Mouse (Mus musculus) heart, embryonic 11.5 days (tissue): ENCODE measurements at regions not wholly inside any gene's neighbourhood (a gene's known extent, or its start where the extent isn't known, plus 50 kb on each side); places are given as distances from the start of the nearest gene placed in this dataset.

Source experiments
- ATAC-seq: fragments of 200-750 bp; cut with Nextera tagmentation; replicated peaks from 2 replicates; pipeline ENCODE4 v1.8.0; 2017; ENCODE audit warnings: moderate library complexity; ENCODE audit not compliant: insufficient number of reproducible peaks, low FRiP score, low TSS enrichment
- H3K27ac ChIP-seq: fragments of 300-500 bp; sonication (generic); 2 replicates; pipeline ENCODE4 v1.5.1; 2014; ENCODE audit warnings: mild to moderate bottlenecking, low read depth, low read length
- H3K27me3 ChIP-seq: fragments of 300-500 bp; sonication (generic); 2 replicates; pipeline ENCODE4 v1.6.1; 2014; ENCODE audit warnings: mild to moderate bottlenecking, low read length, mixed read lengths; ENCODE audit not compliant: control insufficient read depth, insufficient read depth
- H3K36me3 ChIP-seq: fragments of 300-500 bp; sonication (generic); 2 replicates; pipeline ENCODE4 v1.6.1; 2014; ENCODE audit warnings: mild to moderate bottlenecking, low read length, moderate library complexity, mixed read lengths; ENCODE audit not compliant: control insufficient read depth, insufficient read depth
- H3K4me1 ChIP-seq: fragments of 300-500 bp; sonication (generic); 2 replicates; pipeline ENCODE4 v1.6.1; 2014; ENCODE audit warnings: low read length; ENCODE audit not compliant: control insufficient read depth, insufficient read depth
- H3K4me2 ChIP-seq: fragments of 300-500 bp; sonication (generic); 2 replicates; pipeline ENCODE4 v1.6.1; 2014; ENCODE audit warnings: mild to moderate bottlenecking, moderate library complexity
- H3K4me3 ChIP-seq: fragments of 300-500 bp; sonication (generic); 2 replicates; pipeline ENCODE4 v1.5.1; 2014; ENCODE audit warnings: low read depth, low read length
- H3K9ac ChIP-seq: fragments of 300-500 bp; sonication (generic); 2 replicates; pipeline ENCODE4 v1.6.1; 2014; ENCODE audit warnings: mild to moderate bottlenecking, low read depth, low read length, moderate library complexity
- H3K9me3 ChIP-seq: fragments of 300-500 bp; sonication (generic); replicated peaks from 2 replicates; pipeline ENCODE4 v1.6.1; 2016; ENCODE audit warnings: low read length; ENCODE audit not compliant: control insufficient read depth
- WGBS: fragments of 180-500 bp; shearing (Covaris S2); extraction: QIAGEN DNeasy Blood & Tissue Kit; methylation state at CpG from one replicate; pipeline ENCODE4 v1.1.7; 2014; ENCODE audit not compliant: insufficient replicate concordance; 5-methylcytosine and 5-hydroxymethylcytosine counted together

DNA sequence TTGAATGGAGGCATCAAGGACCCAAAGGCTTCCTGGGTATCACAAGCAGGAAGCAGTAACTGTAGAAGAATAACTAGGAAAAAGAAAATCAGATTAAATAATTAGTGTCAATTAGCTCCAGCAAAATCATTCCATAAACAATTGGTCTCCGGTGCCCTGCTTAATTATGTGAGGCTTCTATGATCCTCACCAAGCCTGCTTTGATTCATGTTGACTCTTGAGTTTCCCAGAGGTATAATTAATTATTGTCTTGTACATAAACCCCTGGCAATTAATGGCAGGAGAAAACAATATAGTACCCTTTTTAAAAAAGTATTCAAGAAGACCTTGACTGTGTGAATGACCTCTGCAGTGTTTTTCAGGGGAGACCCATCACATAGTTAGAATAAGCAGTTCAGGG lies 61.5 kb upstream of the Sp8 start:
- H3K27me3 ChIP-seq = no peaks in the 10 kb centered on the region
- H3K4me1 ChIP-seq = no peaks in the 10 kb centered on the region
- H3K9me3 ChIP-seq = no peaks in the 10 kb centered on the region
- no peak overlapping the region for H3K4me2 ChIP-seq
- H3K9ac ChIP-seq = no peak overlapping the region
- H3K4me3 ChIP-seq = no peak overlapping the region
- no peaks in the 10 kb centered on the region for H3K36me3 ChIP-seq
- WGBS = 85% methylated on average over 1 of the region's 1 CpGs
- no peak overlapping the region for H3K27ac ChIP-seq
- ATAC-seq = no peak

- WGBS = 76% methylated on average over 3 of the region's 3 CpGs
- ATAC-seq = no peak
- H3K27ac ChIP-seq = no peak overlapping the region
- no peak overlapping the region for H3K4me2 ChIP-seq
- no peaks in the 10 kb centered on the region for H3K36me3 ChIP-seq
- no peak overlapping the region for H3K4me3 ChIP-seq
- H3K4me1 ChIP-seq = no peaks in the 10 kb centered on the region
- H3K9ac ChIP-seq = no peak overlapping the region
- H3K9me3 ChIP-seq = no peaks in the 10 kb centered on the region
- H3K27me3 ChIP-seq = no peaks in the 10 kb centered on the region
Measured at GRCm38 (mm10) chr12:118781978-118782377, 64.2 kb upstream of the Sp8 start.

GRCm38 (mm10) chr12:118775463-118776064 lies 70.6 kb upstream of the Sp8 start:
- WGBS = 54% methylated on average over 1 of the region's 1 CpGs

GRCm38 (mm10) chr12:118772790-118773189 lies 73.3 kb upstream of the Sp8 start:
- H3K27me3 ChIP-seq = no peaks in the 10 kb centered on the region
- H3K9me3 ChIP-seq = no peaks in the 10 kb centered on the region
- H3K9ac ChIP-seq = no peak overlapping the region
- no peaks in the 10 kb centered on the region for H3K36me3 ChIP-seq
- WGBS = 55% methylated on average over 2 of the region's 2 CpGs
- H3K4me2 ChIP-seq = no peak overlapping the region
- H3K4me1 ChIP-seq = no peaks in the 10 kb centered on the region
- H3K4me3 ChIP-seq = no peak overlapping the region
- H3K27ac ChIP-seq = no peak overlapping the region
- ATAC-seq = no peak

More at GRCm38 (mm10) chr12:118775463-118776064, 70.6 kb upstream of the Sp8 start:
- Histone ChIP-seq H3K27me3 (no peaks in the 10 kb centered on the region), H3K36me3 (no peaks in the 10 kb centered on the region), H3K4me3 (no peak overlapping the region), H3K4me1 (no peaks in the 10 kb centered on the region), H3K27ac (no peak overlapping the region), H3K9me3 (no peaks in the 10 kb centered on the region), H3K9ac (no peak overlapping the region), H3K4me2 (no peak overlapping the region)
- ATAC-seq = no peak

DNA sequence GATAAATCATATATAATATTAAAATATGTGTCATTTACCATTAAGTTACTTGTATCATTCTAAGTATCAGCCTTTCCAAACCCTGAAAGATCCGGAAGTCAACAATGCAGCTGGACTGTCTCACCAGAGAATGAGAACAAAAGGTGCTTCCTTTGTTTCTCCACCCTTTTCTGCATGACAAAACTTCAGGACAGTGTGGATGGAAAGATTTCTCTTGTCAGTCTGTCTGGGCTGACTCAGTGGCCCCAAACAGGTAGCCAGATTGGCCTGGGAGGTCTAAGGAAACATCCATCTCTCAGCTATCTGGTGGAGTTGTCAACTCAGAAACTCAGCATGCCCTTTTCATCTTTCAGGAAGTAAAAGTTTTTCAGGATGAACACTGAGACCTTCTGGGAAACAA lies 79.7 kb upstream of the Sp8 start:
- no peak overlapping the region for H3K4me3 ChIP-seq
- H3K4me2 ChIP-seq = no peak overlapping the region
- WGBS = 53% methylated on average over 1 of the region's 1 CpGs
- H3K27me3 ChIP-seq = no peaks in the 10 kb centered on the region
- no peak for ATAC-seq
- no peak overlapping the region for H3K27ac ChIP-seq
- H3K9ac ChIP-seq = no peak overlapping the region
- H3K4me1 ChIP-seq = no peaks in the 10 kb centered on the region
- H3K9me3 ChIP-seq = no peaks in the 10 kb centered on the region
- no peaks in the 10 kb centered on the region for H3K36me3 ChIP-seq

GRCm38 (mm10) chr12:118754076-118754475 lies 92.1 kb upstream of the Sp8 start:
- WGBS = 54% methylated on average over 2 of the region's 2 CpGs
- no peak for ATAC-seq
- Histone ChIP-seq H3K36me3 (no peaks in the 10 kb centered on the region), H3K27me3 (no peaks in the 10 kb centered on the region), H3K4me3 (no peak overlapping the region), H3K9me3 (no peaks in the 10 kb centered on the region), H3K27ac (no peak overlapping the region), H3K4me2 (no peak overlapping the region), H3K4me1 (no peaks in the 10 kb centered on the region), H3K9ac (no peak overlapping the region)

- Histone ChIP-seq H3K4me2 (no peak overlapping the region), H3K36me3 (no peaks in the 10 kb centered on the region), H3K9me3 (no peaks in the 10 kb centered on the region), H3K4me1 (no peaks in the 10 kb centered on the region), H3K27me3 (no peaks in the 10 kb centered on the region), H3K4me3 (no peak overlapping the region), H3K9ac (no peak overlapping the region), H3K27ac (no peak overlapping the region)
- ATAC-seq = no peak
- WGBS = 67% methylated on average over 4 of the region's 4 CpGs
Measured at GRCm38 (mm10) chr12:118739103-118739502, 107.0 kb upstream of the Sp8 start.

GRCm38 (mm10) chr12:118725891-118726290 lies 120.2 kb upstream of the Sp8 start:
- WGBS = 73% methylated on average over 4 of the region's 4 CpGs
- no peak overlapping the region for H3K4me3 ChIP-seq
- ATAC-seq = no peak
- H3K9me3 ChIP-seq = no peaks in the 10 kb centered on the region
- H3K9ac ChIP-seq = no peak overlapping the region
- no peaks in the 10 kb centered on the region for H3K36me3 ChIP-seq
- H3K4me2 ChIP-seq = no peak overlapping the region
- no peaks in the 10 kb centered on the region for H3K27me3 ChIP-seq
- H3K27ac ChIP-seq = no peak overlapping the region
- H3K4me1 ChIP-seq = no peaks in the 10 kb centered on the region

GRCm38 (mm10) chr12:118719878-118720573 lies 126.1 kb upstream of the Sp8 start:
- no peaks in the 10 kb centered on the region for H3K4me1 ChIP-seq
- H3K27ac ChIP-seq = no peak overlapping the region
- H3K9ac ChIP-seq = no peak overlapping the region
- no peak overlapping the region for H3K4me2 ChIP-seq
- H3K9me3 ChIP-seq = no peaks in the 10 kb centered on the region
- H3K4me3 ChIP-seq = no peak overlapping the region
- WGBS = 73% methylated on average over 4 of the region's 4 CpGs
- no peak for ATAC-seq
- H3K27me3 ChIP-seq = no peaks in the 10 kb centered on the region
- H3K36me3 ChIP-seq = no peaks in the 10 kb centered on the region
